Mouse (Mus musculus): Measurements from ENCODE around the gene Cry2.
"Not testable (repeated sequence)": the region's sequence is repeated elsewhere in the genome, so short reads cannot be mapped to it uniquely, and the experiment has no call there.

Gene Cry2

GRCm38 (mm10) chr2:92433578-92434374 is at the start of gene Cry2:
TSS of gene Cry2 (minus strand) at chr2:92434043.
- in situ Hi-C loops (cut with MboI, MseI), result no loop called here

GRCm38 (mm10) chr2:92483505-92483904 is 49.7 kb upstream of the Cry2 start:
- in situ Hi-C loops (cut with MboI, MseI), result no loop called here

GRCm38 (mm10) chr2:92482551-92482950 is 48.7 kb upstream of the Cry2 start:
- in situ Hi-C loops (cut with MboI, MseI), result no loop called here

GRCm38 (mm10) chr2:92478313-92478688 is 44.5 kb upstream of the Cry2 start:
- in situ Hi-C loops (cut with MboI, MseI), result no loop called here

GRCm38 (mm10) chr2:92477672-92478312 is 43.9 kb upstream of the Cry2 start:
- in situ Hi-C loops (cut with MboI, MseI), result no loop called here

GRCm38 (mm10) chr2:92476580-92476979 is 42.7 kb upstream of the Cry2 start:
- in situ Hi-C loops (cut with MboI, MseI), result not testable (repeated sequence)

GRCm38 (mm10) chr2:92475711-92476110 is 41.9 kb upstream of the Cry2 start:
- in situ Hi-C loops (cut with MboI, MseI), result no loop called here

GRCm38 (mm10) chr2:92474920-92475319 is 41.1 kb upstream of the Cry2 start:
- in situ Hi-C loops (cut with MboI, MseI), result no loop called here

GRCm38 (mm10) chr2:92471886-92472670 is 38.2 kb upstream of the Cry2 start:
- in situ Hi-C loops (cut with MboI, MseI), result no loop called here

- in situ Hi-C loops (cut with MboI, MseI), result no loop called here
Measured at GRCm38 (mm10) chr2:92464690-92465089, 30.8 kb upstream of the Cry2 start.

GRCm38 (mm10) chr2:92461215-92461614 is 27.4 kb upstream of the Cry2 start:
- in situ Hi-C loops (cut with MboI, MseI), result no loop called here

GRCm38 (mm10) chr2:92459921-92460707 is 26.3 kb upstream of the Cry2 start, which contains the start of gene Slc35c1:
TSS of gene Slc35c1 (minus strand) at chr2:92460538.
- in situ Hi-C loops (cut with MboI, MseI), result loop anchor here (10.0 kb wide), 1 partner anchor 1005 kb away; the partner anchor contains the start of gene Cd82

GRCm38 (mm10) chr2:92459141-92459920 is 25.5 kb upstream of the Cry2 start:
- in situ Hi-C loops (cut with MboI, MseI), result loop anchor here (10.0 kb wide), 1 partner anchor 1005 kb away; the partner anchor contains the start of gene Cd82

- in situ Hi-C loops (cut with MboI, MseI), result loop anchor here (10.0 kb wide), 1 partner anchor 1006 kb away; the partner anchor contains the start of gene Cd82
Measured at GRCm38 (mm10) chr2:92458481-92458880, 24.6 kb upstream of the Cry2 start.

- in situ Hi-C loops (cut with MboI, MseI), result loop anchor here (10.0 kb wide), 1 partner anchor 1008 kb away; the partner anchor contains the start of gene Cd82
Measured at GRCm38 (mm10) chr2:92456970-92457530, 23.2 kb upstream of the Cry2 start.

GRCm38 (mm10) chr2:92455704-92456103 is 21.9 kb upstream of the Cry2 start:
- in situ Hi-C loops (cut with MboI, MseI), result loop anchor here (10.0 kb wide), 1 partner anchor 1009 kb away; the partner anchor contains the start of gene Cd82

- in situ Hi-C loops (cut with MboI, MseI), result loop anchor here (10.0 kb wide), 1 partner anchor 1011 kb away; the partner anchor contains the start of gene Cd82
Measured at GRCm38 (mm10) chr2:92454166-92454565, 20.3 kb upstream of the Cry2 start.

GRCm38 (mm10) chr2:92451126-92451525 is 17.3 kb upstream of the Cry2 start:
- in situ Hi-C loops (cut with MboI, MseI), result loop anchor here (10.0 kb wide), 1 partner anchor 1014 kb away; the partner anchor contains the start of gene Cd82

- in situ Hi-C loops (cut with MboI, MseI), result loop anchor here (5.0 kb wide), 1 partner anchor 475 kb away; no protein-coding TSS in a partner anchor
Measured at GRCm38 (mm10) chr2:92447121-92447740, 13.4 kb upstream of the Cry2 start.
